Mouse (Mus musculus) heart, embryonic 15.5 days (tissue): ENCODE results near the gene Ddx28. TPM values are rescaled to one million over a fixed set of nuclear protein-coding genes. Genes with fewer than 3 reads are reported as not detected.
"Not testable (repeated sequence)": the region's sequence is repeated elsewhere in the genome, so short reads cannot be mapped to it uniquely, and the experiment has no call there.

Experiments used
- ATAC-seq: fragments of 200-750 bp; cut with Nextera tagmentation; replicated peaks from 2 replicates; pipeline ENCODE4 v1.8.0; 2017; ENCODE audit warnings: low read depth, moderate TSS enrichment; ENCODE audit not compliant: insufficient number of reproducible peaks, insufficient read depth, low FRiP score
- H3K27ac ChIP-seq: fragments of 300-500 bp; sonication (generic); 2 replicates; pipeline ENCODE4 v1.5.1; 2015; ENCODE audit warnings: mild to moderate bottlenecking, inconsistent platforms
- H3K27me3 ChIP-seq: fragments of 300-500 bp; sonication (generic); 2 replicates; pipeline ENCODE4 v1.6.1; 2015; ENCODE audit warnings: inconsistent platforms
- H3K36me3 ChIP-seq: fragments of 300-500 bp; sonication (generic); 2 replicates; pipeline ENCODE4 v1.6.1; 2015; ENCODE audit warnings: mild to moderate bottlenecking, inconsistent platforms
- H3K4me1 ChIP-seq: fragments of 300-500 bp; sonication (generic); replicated peaks from 2 replicates; pipeline ENCODE4 v1.6.1; 2015; ENCODE audit warnings: inconsistent platforms
- H3K4me2 ChIP-seq: fragments of 300-500 bp; sonication (generic); 2 replicates; pipeline ENCODE4 v1.6.1; 2015; ENCODE audit warnings: inconsistent platforms, mild to moderate bottlenecking, moderate library complexity
- H3K4me3 ChIP-seq: fragments of 300-500 bp; sonication (generic); 2 replicates; pipeline ENCODE4 v1.5.1; 2015; ENCODE audit warnings: mild to moderate bottlenecking, inconsistent platforms
- H3K9ac ChIP-seq: fragments of 300-500 bp; sonication (generic); 2 replicates; pipeline ENCODE4 v1.6.1; 2015; ENCODE audit warnings: mild to moderate bottlenecking, inconsistent platforms
- H3K9me3 ChIP-seq: fragments of 300-500 bp; sonication (generic); replicated peaks from 2 replicates; pipeline ENCODE4 v1.6.1; 2016; ENCODE audit warnings: inconsistent platforms
- WGBS: fragments of 180-500 bp; shearing (Covaris S2); methylation state at CpG from one replicate; pipeline ENCODE4 v1.1.7; 2015; ENCODE audit warnings: mixed read lengths; 5-methylcytosine and 5-hydroxymethylcytosine counted together
- polyA plus RNA-seq: library from polyadenylated mRNA; unstranded; fragments of >200 nt; fragmentation: Nextera tagmentation; extraction: Ambion mirVana; gene quantifications from 2 replicates; pipeline ENCODE4 v1.2.1, GENCODE M21; 2015

Ddx28 gene
- polyA plus RNA-seq, 1 experiment from 2014 or later: 10.6 TPM

DNA sequence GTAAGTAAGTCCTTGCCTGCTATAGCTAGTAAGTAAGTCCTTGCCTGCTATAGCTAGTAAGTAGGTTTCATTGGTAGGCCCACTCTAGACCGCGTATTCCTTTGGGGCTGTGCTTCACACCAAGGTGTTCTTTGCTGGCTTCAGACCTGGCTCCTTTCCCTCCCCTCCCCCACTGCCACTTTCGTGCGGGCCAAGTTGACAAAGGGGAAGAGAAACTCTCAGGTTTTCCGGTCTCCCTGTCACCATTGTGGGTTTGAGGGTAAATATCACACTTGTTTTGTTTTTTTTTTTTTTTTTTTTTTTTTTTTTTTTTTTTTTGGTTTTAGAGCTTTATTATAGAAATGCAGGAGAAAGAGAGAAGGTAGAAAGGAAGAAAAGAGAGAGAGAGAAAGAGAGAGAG is 19.2 kb downstream of the Ddx28 start:
- no peak for ATAC-seq
- Histone ChIP-seq H3K4me2 (no peak overlapping the region), H3K9ac (no peak overlapping the region), H3K36me3 (no peaks in the 10 kb centered on the region), H3K27me3 (no peaks in the 10 kb centered on the region), H3K4me3 (no peak overlapping the region), H3K4me1 (peaks cover 6% of the 10 kb centered on the region; the same call in 1 of the 2 replicates), H3K9me3 (no peaks in the 10 kb centered on the region), H3K27ac (no peak overlapping the region)
- 61% methylated on average over 5 of the region's 5 CpGs for WGBS

DNA sequence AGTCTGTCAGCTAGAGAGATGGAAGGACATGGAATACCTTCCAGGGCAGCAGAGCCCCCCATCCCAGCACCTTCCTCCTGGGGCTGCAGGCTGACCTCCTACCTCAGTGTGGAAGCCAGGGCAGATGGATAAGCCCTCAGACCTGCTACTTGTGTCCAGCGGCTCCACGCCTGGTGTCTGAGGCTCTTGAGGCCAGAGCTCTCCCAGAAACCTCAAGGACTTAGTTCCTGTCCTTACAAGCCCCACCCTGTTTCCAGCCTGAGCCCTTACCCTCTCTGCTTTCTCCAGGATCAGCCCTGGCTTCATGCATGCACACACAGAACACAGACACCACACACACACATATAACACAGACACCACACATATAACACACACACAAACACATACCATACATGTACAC is 20.1 kb downstream of the Ddx28 start:
- Histone ChIP-seq H3K4me3 (no peak overlapping the region), H3K9me3 (no peaks in the 10 kb centered on the region), H3K36me3 (no peaks in the 10 kb centered on the region), H3K27ac (no peak overlapping the region), H3K4me1 (peaks cover 6% of the 10 kb centered on the region; the same call in 1 of the 2 replicates), H3K27me3 (no peaks in the 10 kb centered on the region), H3K9ac (no peak overlapping the region), H3K4me2 (no peak overlapping the region)
- 66% methylated on average over 2 of the region's 2 CpGs for WGBS
- no peak for ATAC-seq

DNA sequence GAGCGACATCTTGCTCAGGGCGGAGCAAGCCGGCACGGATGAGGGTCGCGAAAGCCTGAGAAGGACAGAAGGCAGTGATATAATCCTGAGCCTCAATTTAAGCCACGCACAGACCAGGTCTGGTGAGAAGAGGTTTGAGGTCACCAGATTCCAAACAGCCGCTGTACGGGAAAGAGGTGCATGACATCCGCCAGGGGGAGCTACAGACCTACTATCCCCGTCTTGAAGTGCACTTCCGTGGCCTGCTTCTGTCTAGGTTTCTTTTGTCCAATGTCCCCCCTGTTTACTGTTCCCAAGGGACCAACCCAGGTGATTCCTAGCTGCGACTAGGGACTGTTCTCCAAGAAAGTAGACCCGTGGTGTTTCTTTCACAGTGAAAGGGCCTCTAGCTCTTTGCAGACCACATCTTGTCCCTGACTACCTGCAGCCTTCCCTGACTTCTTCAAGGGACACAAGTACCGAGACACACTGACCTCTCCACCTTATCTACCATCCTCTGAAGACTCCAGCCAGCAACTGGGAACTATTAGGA is 20.8 kb downstream of the Ddx28 start, which contains the start of gene Dus2:
Dus2 (plus strand) TSS at position 482 of the 532 bp plus-strand sequence.
- Histone ChIP-seq H3K9ac (no peak within 1 kb of the TSS), H3K27me3 (no peaks in the 10 kb centered on the region), H3K27ac (no peak within 1 kb of the TSS), H3K9me3 (no peaks in the 10 kb centered on the region), H3K4me3 (no peak within 1 kb of the TSS), H3K4me2 (peak within 1 kb of the TSS; percentile 30; the same call in 1 of the 2 replicates), H3K4me1 (peaks cover 6% of the 10 kb centered on the region; the same call in 1 of the 2 replicates), H3K36me3 (no peaks in the 10 kb centered on the region)
- ATAC-seq: peak; percentile 64; the same call in 1 of the 2 replicates
- 9% methylated on average over 15 of the region's 15 CpGs for WGBS

DNA sequence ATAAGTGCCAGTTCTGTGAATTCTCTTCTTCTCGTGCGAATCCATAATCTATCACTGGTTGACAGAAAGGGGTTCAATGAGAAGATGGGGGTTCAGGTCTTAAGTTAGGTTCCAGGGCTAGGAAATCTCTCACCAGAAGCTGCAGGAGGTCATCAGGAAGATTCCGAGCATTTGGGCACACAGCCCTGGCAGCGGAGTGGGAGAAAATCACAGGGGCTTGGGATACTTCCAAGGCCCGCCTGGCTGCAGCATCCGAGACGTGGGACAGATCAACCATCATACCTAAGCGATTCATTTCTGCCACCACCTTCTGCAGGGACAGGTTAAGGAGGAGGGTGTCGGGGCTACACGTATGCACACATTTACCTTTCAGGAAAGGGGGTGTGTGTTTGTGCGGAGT is 23.1 kb downstream of the Ddx28 start:
- Histone ChIP-seq H3K9me3 (no peaks in the 10 kb centered on the region), H3K27ac (no peak overlapping the region), H3K4me1 (peaks cover 6% of the 10 kb centered on the region; the same call in 1 of the 2 replicates), H3K36me3 (no peaks in the 10 kb centered on the region), H3K9ac (no peak overlapping the region), H3K4me3 (no peak overlapping the region), H3K4me2 (no peak overlapping the region), H3K27me3 (no peaks in the 10 kb centered on the region)
- WGBS: 75% methylated on average over 11 of the region's 11 CpGs
- no peak for ATAC-seq

DNA sequence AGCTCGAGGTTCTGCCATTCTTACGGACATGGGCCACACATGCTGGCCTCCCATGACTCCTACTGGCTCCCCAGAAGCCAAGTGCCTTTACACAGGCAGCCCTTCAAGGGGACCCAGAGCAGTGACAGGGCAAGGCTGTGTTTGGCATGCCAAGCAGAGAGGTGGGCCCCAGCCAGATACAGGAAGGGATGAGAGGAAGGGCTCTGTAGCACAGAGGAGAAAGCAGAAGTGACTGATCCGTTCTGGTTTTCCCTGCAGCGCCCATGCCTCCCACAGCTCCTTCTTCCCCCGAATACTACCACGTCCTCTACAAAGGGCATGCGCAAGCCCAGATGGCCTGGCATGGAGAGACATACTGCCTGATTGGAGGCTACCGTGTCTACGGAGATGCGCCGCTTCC is 28.3 kb downstream of the Ddx28 start:
- H3K4me2 ChIP-seq, H3K4me3 ChIP-seq, H3K36me3 ChIP-seq, ATAC-seq, H3K9me3 ChIP-seq, H3K27me3 ChIP-seq, H3K27ac ChIP-seq, H3K9ac ChIP-seq, H3K4me1 ChIP-seq: not testable (repeated sequence)
- 72% methylated on average over 11 of the region's 11 CpGs for WGBS

DNA sequence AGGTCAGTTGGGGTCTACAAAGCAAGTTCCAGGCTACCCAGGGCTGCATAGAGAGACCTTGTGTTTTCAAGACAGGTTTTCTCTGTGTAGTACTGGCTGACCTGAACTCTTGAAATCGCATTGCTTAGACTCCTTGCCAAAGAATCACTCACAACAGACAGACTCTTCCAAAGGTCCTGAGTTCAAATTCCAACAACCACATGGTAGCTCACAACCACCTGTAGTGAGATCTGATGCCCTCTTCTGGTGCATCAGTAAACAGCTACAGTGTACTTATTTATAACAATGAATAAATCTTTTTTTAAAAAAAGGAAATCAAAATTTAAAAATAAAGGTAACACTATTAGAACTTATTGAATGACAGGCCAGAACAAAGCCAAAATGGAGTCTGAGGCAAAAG is 30.5 kb downstream of the Ddx28 start:
- no peak overlapping the region for H3K27ac ChIP-seq
- WGBS: 88% methylated on average over 1 of the region's 1 CpGs
- H3K9me3 ChIP-seq: no peaks in the 10 kb centered on the region
- no peak overlapping the region for H3K4me3 ChIP-seq
- no peaks in the 10 kb centered on the region for H3K4me1 ChIP-seq
- no peaks in the 10 kb centered on the region for H3K27me3 ChIP-seq
- H3K36me3 ChIP-seq: no peaks in the 10 kb centered on the region
- no peak overlapping the region for H3K9ac ChIP-seq
- no peak for ATAC-seq
- H3K4me2 ChIP-seq: no peak overlapping the region

DNA sequence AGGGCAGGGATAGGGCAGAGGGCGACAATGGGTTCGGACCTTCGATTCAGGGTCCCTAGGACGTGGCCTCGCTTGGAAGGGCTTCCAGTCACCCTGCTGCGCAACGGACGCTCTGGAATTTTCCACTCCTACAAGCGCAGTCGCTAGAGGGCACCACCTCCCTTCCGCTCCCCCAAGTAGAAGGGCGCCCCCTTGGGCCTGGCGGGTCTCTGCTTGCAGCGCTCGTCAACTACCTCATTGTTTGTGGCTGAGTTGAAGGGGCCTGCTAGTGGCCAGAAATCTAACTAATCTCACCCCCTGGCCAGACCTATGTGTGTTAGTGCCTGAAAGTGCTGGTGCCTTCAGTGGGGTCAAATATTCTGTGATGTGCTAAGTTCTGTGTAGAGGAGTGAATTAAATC is 32.4 kb downstream of the Ddx28 start, which contains the start of gene Dpep3:
Dpep3 (minus strand) TSS at position 105 of the 400 bp plus-strand sequence.
- 89% methylated on average over 15 of the region's 15 CpGs for WGBS
- H3K36me3 ChIP-seq: no peaks in the 10 kb centered on the region
- no peaks in the 10 kb centered on the region for H3K4me1 ChIP-seq
- H3K27ac ChIP-seq: no peak within 1 kb of the TSS
- H3K9me3 ChIP-seq: no peaks in the 10 kb centered on the region
- H3K4me3 ChIP-seq: no peak within 1 kb of the TSS
- no peaks in the 10 kb centered on the region for H3K27me3 ChIP-seq
- no peak for ATAC-seq
- H3K4me2 ChIP-seq: no peak within 1 kb of the TSS
- no peak within 1 kb of the TSS for H3K9ac ChIP-seq

DNA sequence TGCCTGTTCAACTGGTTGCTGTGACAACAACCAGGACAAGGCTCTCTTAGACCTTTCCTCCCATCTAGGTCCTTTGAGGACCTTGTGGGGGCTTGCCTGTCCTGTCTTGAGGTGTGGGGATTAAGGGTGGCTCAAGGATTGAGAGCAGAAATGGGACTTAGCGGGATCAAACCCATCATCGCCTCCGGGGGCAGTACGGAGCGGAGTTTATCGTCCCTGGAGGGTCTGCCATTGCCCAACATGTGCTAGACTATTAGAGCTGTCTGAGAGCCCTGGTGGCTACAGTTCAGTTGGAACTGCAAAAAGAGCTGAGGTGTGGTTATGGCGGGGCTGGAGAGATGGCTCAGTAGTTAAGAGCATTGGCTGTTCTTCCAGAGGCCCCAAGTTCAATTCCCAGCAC is 36.3 kb downstream of the Ddx28 start:
- WGBS: 62% methylated on average over 7 of the region's 7 CpGs

DNA sequence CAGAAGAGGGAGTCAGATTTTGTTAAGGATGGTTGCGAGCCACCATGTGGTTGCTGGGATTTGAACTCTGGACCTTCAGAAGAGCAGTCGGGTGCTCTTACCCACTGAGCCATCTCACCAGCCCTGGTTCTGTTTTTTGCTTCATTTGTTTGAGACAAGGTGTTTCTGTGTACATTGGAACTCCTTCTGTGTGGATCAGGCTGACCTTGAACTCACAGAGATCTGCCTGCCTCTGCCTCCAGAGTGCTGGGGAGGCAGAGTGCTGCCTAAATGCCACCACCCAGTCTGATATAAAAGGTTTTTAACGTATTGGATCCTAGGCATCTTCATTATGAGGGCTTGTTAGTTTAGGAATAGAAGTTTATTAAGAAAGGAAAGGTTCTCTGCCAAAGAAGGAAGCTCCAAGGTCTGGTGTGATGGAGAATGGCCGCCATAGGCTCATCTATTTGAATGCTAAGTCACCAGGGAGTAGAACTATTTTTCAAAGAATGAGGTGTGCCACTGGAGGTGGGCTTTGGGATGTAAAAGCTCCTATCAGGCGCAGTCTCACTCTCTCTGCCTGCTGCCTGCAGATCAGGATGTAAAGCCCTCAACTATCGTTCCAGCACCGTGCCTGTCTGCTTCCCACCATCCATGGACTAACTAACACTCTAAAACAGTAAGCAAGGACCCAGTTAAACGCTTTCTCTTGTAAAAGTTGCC is 40.5 kb downstream of the Ddx28 start:
- Histone ChIP-seq H3K9ac (no peak overlapping the region), H3K27ac (no peak overlapping the region), H3K36me3 (no peaks in the 10 kb centered on the region), H3K4me1 (peaks cover 18% of the 10 kb centered on the region), H3K27me3 (no peaks in the 10 kb centered on the region), H3K4me3 (no peak overlapping the region), H3K4me2 (no peak overlapping the region), H3K9me3 (no peaks in the 10 kb centered on the region)
- ATAC-seq: no peak
- WGBS: 73% methylated on average over 8 of the region's 8 CpGs

More for the DNA sequence above, 36.3 kb downstream of the Ddx28 start:
- Histone ChIP-seq H3K4me3 (no peak overlapping the region), H3K9me3 (no peaks in the 10 kb centered on the region), H3K27me3 (no peaks in the 10 kb centered on the region), H3K36me3 (no peaks in the 10 kb centered on the region), H3K4me1 (no peaks in the 10 kb centered on the region), H3K4me2 (no peak overlapping the region), H3K27ac (no peak overlapping the region), H3K9ac (no peak overlapping the region)
- ATAC-seq: no peak

DNA sequence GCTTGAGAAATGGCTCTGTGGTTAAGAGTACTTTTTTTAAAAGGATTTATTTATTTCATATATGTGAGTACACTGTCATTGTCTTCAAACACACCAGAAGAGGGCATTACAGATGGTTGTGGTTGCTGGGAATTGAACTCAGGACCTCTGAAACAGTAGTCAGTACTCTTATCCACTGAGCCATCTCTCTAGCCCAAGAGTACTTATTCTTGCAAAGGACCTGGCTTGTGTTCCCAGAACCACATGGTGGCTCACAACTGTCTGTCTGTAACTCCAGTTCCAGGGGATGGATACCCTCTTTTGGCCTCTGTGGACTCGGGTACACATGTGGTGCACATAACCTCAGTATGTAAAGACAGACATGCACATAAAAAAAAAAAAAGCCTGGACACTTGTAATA is 42.3 kb downstream of the Ddx28 start:
- no peak overlapping the region for H3K4me2 ChIP-seq
- no peaks in the 10 kb centered on the region for H3K36me3 ChIP-seq
- H3K4me1 ChIP-seq: peaks cover 28% of the 10 kb centered on the region
- ATAC-seq: no peak
- no peaks in the 10 kb centered on the region for H3K9me3 ChIP-seq
- H3K9ac ChIP-seq: no peak overlapping the region
- 70% methylated on average over 1 of the region's 1 CpGs for WGBS
- H3K4me3 ChIP-seq: no peak overlapping the region
- H3K27me3 ChIP-seq: no peaks in the 10 kb centered on the region
- H3K27ac ChIP-seq: no peak overlapping the region

DNA sequence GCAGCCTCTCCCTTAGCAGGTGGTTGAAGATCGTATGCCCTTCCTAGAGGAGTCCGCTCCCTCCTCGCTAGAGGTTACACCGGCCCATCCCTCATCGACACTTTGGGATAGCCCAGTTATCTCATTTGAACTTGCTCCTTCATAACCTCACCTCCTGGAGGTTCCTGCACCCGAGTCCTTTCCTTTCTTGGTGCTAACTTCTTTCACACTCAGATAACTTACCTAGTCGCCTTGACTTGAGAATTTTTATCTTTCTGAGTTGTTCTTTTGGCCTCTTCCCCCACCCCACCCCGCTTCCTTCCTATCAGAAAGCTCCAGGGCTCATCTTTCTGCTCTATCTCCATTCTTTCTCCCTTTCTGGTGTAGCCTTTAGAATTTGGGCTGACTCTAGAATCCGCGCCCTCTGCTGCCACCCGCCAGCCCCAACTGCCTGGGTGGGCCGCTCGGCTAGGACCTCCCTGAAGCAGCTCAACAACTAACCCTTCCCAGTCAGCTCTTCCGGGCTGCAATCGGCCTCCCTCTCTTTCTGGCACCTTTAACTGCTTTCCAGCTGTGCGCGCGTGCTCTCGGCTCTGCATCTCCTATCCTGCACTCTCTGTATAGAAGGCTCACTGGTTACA is 44.9 kb downstream of the Ddx28 start:
- Histone ChIP-seq H3K27ac (peak overlapping the region; percentile 95), H3K9ac (peak overlapping the region; percentile 2; the same call in 1 of the 2 replicates), H3K4me1 (peaks cover 46% of the 10 kb centered on the region), H3K9me3 (no peaks in the 10 kb centered on the region), H3K4me3 (peak overlapping the region; percentile 88), H3K27me3 (no peaks in the 10 kb centered on the region), H3K36me3 (no peaks in the 10 kb centered on the region), H3K4me2 (peak overlapping the region; percentile 76)
- WGBS: 9% methylated on average over 19 of the region's 19 CpGs
- ATAC-seq: no peak
